Mouse (Mus musculus): ENCODE measurements at regions not wholly inside any gene's neighbourhood (a gene's known extent, or its start where the extent isn't known, plus 50 kb on each side); places are given as distances from the start of the nearest gene placed in this dataset.

- peak; percentile 12 for DNase-seq
These were observed 572.2 kb downstream of the Epha4 start for GRCm38 (mm10) chr1:76942730-76943129.

GRCm38 (mm10) chr1:76944046-76944445 lies 570.8 kb downstream of the Epha4 start:
- peak; percentile 19 for DNase-seq

- no peak for DNase-seq
These were observed 559.9 kb downstream of the Epha4 start for GRCm38 (mm10) chr1:76955031-76955430.

- DNase-seq: no peak
These were observed 557.5 kb downstream of the Epha4 start for GRCm38 (mm10) chr1:76957411-76957810.

GRCm38 (mm10) chr1:76958706-76959105 lies 556.2 kb downstream of the Epha4 start:
- no peak for DNase-seq

GRCm38 (mm10) chr1:76972454-76972853 lies 542.4 kb downstream of the Epha4 start:
- DNase-seq: no peak

GRCm38 (mm10) chr1:76975077-76975945 lies 539.6 kb downstream of the Epha4 start:
- DNase-seq: no peak

- DNase-seq: no peak
These were observed 534.3 kb downstream of the Epha4 start for GRCm38 (mm10) chr1:76980498-76981152.

GRCm38 (mm10) chr1:76993776-76994175 lies 521.1 kb downstream of the Epha4 start:
- no peak for DNase-seq

- DNase-seq: no peak
These were observed 506.9 kb downstream of the Epha4 start for GRCm38 (mm10) chr1:77008001-77008400.

GRCm38 (mm10) chr1:77010608-77011214 lies 504.2 kb downstream of the Epha4 start:
- DNase-seq: no peak

GRCm38 (mm10) chr1:77027656-77028055 lies 487.2 kb downstream of the Epha4 start:
- no peak for DNase-seq

- DNase-seq: no peak
These were observed 486.7 kb downstream of the Epha4 start for GRCm38 (mm10) chr1:77028216-77028615.

- DNase-seq: no peak
These were observed 485.8 kb downstream of the Epha4 start for GRCm38 (mm10) chr1:77029091-77029490.

GRCm38 (mm10) chr1:77043749-77044564 lies 470.9 kb downstream of the Epha4 start:
- DNase-seq: peak; percentile 73

- no peak for DNase-seq
These were observed 466.0 kb downstream of the Epha4 start for GRCm38 (mm10) chr1:77048720-77049406.

- DNase-seq: no peak
These were observed 463.6 kb downstream of the Epha4 start for GRCm38 (mm10) chr1:77051239-77051638.

GRCm38 (mm10) chr1:77053837-77054540 lies 460.9 kb downstream of the Epha4 start:
- DNase-seq: no peak

- DNase-seq: no peak
These were observed 452.4 kb downstream of the Epha4 start for GRCm38 (mm10) chr1:77062468-77062867.

GRCm38 (mm10) chr1:77073071-77073470 lies 441.8 kb downstream of the Epha4 start:
- no peak for DNase-seq

Measured in kidney, postnatal 10 days (tissue).